Mouse (Mus musculus) kidney, adult 8-10 months (tissue): ENCODE results near the gene Srek1ip1.

Experiments
- DNase-seq, 2 experiments: peaks; one replicate each; pipeline ENCODE4 v3.0.0; 2022

Gene Srek1ip1

GRCm38 (mm10) chr13:104843295-104844089, 51.2 kb downstream of the Srek1ip1 start:
- no peak for DNase-seq

- no peak for DNase-seq
Measured at GRCm38 (mm10) chr13:104853645-104854044, 61.4 kb downstream of the Srek1ip1 start.

DNA sequence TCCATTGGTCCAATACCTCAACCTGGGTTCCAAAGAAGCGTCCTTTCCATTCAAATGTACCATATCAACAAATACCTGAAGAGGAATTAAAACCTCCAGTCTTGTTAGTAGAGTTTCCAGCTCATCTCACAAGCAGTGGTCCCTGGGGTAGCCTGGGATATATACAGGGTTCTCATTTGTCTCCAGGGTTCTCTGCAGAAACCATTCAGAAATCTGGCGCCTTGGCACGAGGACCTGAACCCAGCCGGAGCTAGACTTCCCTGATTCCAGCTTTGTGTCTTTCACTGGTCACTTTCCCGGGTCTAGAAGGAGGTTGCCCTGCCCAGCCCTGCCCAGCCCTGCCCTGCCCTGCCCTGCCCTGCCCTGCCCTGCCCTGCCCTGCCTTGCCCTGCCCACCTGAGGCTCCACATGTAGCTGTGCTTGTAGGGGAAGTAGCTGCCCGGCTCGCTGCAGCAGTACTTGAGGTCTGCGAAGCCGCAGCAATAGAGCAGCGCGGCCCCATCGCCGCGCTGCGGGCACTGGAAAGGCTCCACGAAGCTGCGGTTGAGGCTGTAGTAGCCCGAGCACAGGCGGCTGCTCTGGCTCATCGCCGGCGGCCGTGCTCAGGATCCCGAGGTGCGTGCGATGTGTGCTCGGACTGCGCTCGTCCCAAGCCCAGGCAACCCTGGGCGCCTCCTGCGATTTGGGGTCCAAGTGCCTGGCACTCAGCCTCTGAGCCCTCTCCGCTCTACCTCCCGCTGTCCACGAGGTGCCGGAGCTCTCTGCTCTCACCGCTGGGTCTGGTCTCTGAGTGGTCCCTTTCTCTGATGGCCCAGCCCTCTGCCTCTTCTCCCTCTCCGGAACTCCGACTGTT, 71.1 kb downstream of the Srek1ip1 start, which contains the start of gene Shisal2b:
Gene Shisal2b (minus strand): TSS at position 767 of the 853 bp plus-strand sequence.
- DNase-seq = peak in 1 of 2 experiments; percentile 2

DNA sequence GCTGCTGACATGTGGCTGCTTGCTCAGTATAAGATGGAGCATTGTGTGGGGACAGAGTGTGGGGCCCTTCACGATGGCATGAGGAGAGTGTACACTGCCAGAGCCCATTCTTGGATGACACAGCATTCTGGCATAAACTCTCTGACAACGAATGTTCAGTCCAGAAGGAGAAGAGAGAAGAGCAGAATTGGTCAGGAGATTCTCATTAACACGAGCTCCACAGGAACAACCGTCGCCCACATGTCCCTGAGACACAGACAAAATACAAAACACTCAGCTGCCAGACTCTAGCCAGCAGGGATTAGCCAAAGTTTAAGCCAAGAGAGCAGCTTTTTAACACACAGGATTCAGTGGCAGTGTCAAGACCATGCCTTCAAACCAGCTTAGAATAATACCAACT, 74.4 kb downstream of the Srek1ip1 start:
- DNase-seq = no peak

DNA sequence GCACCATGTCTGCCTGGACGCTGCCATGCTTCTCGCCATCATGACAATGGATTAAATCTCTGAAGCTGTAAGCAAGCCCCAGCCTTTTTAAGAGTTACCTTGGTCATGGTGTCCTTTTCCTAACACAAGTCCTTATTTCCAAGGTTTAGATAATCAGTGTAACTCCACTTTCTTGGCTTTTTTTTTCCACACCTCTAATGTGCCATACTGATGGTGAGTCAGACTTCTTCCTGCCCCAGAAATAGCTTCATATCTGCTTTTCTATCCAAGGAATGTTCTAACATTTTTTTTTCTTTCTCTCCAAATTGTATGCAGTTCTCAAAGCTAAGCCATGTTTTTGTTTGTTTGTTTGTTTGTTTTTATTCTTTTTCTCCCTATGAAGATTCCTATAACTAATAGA, 77.6 kb downstream of the Srek1ip1 start:
- no peak for DNase-seq

DNA sequence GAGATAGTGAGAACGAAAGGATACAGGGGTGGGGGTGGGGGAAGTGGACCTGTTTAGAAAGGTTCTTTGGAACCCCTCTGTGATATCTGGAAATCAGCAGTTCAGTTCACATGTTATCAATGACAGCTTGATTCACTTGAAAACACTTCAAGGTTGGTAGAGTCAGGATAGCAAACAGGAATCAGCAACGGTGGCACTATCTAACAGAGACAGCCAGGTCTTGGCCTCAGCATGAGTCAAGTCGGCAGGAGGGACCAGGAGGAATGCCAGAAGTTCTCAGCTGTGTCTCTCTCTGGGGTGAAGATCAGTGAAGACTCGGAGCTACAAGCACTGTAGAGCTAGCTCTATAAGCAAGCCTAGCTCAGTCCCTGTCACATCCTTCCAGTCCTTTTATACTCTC, 86.2 kb downstream of the Srek1ip1 start:
- DNase-seq = no peak

DNA sequence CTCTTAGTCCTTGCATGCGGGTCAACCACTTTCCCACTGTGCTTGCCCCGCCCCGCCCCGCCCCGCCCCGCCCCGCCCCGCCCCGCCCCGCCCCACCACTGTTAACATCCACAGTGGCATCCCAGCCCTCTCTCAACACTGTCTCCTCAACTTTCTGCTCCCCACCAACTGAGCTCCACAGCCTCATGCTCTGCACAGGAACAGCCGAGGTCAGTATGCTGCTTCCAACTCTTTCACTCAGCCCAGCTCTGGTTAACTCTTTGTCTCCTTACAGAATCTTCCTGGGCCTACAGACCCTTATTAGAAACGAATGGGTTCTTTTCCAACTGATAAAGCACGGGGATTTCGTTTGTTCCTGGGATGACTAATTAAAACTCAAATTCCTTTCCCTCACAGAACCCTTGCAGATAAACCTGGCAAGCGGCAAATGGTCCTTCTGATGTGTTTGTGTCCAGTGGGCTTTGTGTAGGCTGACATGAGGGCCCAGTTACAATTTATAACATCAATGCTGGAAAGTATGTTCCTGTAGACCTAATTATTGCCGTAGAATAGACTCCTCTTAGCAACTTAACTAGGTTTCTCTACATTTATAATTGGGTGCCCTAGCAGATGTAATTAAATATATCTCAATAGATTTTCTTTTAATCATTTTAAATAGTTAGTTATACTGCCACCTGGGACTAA, 91.4 kb downstream of the Srek1ip1 start:
- no peak for DNase-seq

GRCm38 (mm10) chr13:104886308-104887032, 94.2 kb downstream of the Srek1ip1 start:
- no peak for DNase-seq
